Mouse (Mus musculus): ENCODE results near the gene Rnpepl1.

Rnpepl1 gene

GRCm38 (mm10) chr1:92910239-92910885, at the start of gene Rnpepl1:
Gene Rnpepl1, plus strand, starts transcription at chr1:92910783.
- DNase-seq (ENCODE audit: low spot score): no peak

GRCm38 (mm10) chr1:92861503-92861902, 49.1 kb upstream of the Rnpepl1 start:
- no peak for DNase-seq (ENCODE audit: low spot score)

GRCm38 (mm10) chr1:92863268-92863667, 47.3 kb upstream of the Rnpepl1 start:
- no peak for DNase-seq (ENCODE audit: low spot score)

GRCm38 (mm10) chr1:92866170-92866569, 44.4 kb upstream of the Rnpepl1 start:
- DNase-seq (ENCODE audit: low spot score): no peak

GRCm38 (mm10) chr1:92869985-92870384, 40.6 kb upstream of the Rnpepl1 start:
- no peak for DNase-seq (ENCODE audit: low spot score)

GRCm38 (mm10) chr1:92872666-92873065, 37.9 kb upstream of the Rnpepl1 start:
- no peak for DNase-seq (ENCODE audit: low spot score)

GRCm38 (mm10) chr1:92874011-92874410, 36.6 kb upstream of the Rnpepl1 start:
- DNase-seq (ENCODE audit: low spot score): no peak

GRCm38 (mm10) chr1:92875360-92876111, 35.0 kb upstream of the Rnpepl1 start:
- no peak for DNase-seq (ENCODE audit: low spot score)

GRCm38 (mm10) chr1:92877431-92877978, 33.1 kb upstream of the Rnpepl1 start:
- DNase-seq (ENCODE audit: low spot score): no peak

- DNase-seq (ENCODE audit: low spot score): no peak
Observed at GRCm38 (mm10) chr1:92878066-92878741, 32.4 kb upstream of the Rnpepl1 start.

GRCm38 (mm10) chr1:92879266-92879665, 31.3 kb upstream of the Rnpepl1 start:
- DNase-seq (ENCODE audit: low spot score): no peak

GRCm38 (mm10) chr1:92880101-92880500, 30.5 kb upstream of the Rnpepl1 start:
- DNase-seq (ENCODE audit: low spot score): no peak

- no peak for DNase-seq (ENCODE audit: low spot score)
Observed at GRCm38 (mm10) chr1:92881982-92882381, 28.6 kb upstream of the Rnpepl1 start.

- no peak for DNase-seq (ENCODE audit: low spot score)
Observed at GRCm38 (mm10) chr1:92888901-92889655, 21.5 kb upstream of the Rnpepl1 start.

- no peak for DNase-seq (ENCODE audit: low spot score)
Observed at GRCm38 (mm10) chr1:92892791-92893190, 17.8 kb upstream of the Rnpepl1 start.

- DNase-seq (ENCODE audit: low spot score): no peak
Observed at GRCm38 (mm10) chr1:92893896-92894295, 16.7 kb upstream of the Rnpepl1 start.

- DNase-seq (ENCODE audit: low spot score): no peak
Observed at GRCm38 (mm10) chr1:92895089-92895488, 15.5 kb upstream of the Rnpepl1 start.

- no peak for DNase-seq (ENCODE audit: low spot score)
Observed at GRCm38 (mm10) chr1:92902786-92903185, 7.8 kb upstream of the Rnpepl1 start, which contains the start of gene Ankmy1. Gene Ankmy1, minus strand, starts transcription at chr1:92902906.

- DNase-seq (ENCODE audit: low spot score): no peak
Observed at GRCm38 (mm10) chr1:92903627-92904026, 7.0 kb upstream of the Rnpepl1 start.

GRCm38 (mm10) chr1:92905703-92906310, 4.8 kb upstream of the Rnpepl1 start:
- no peak for DNase-seq (ENCODE audit: low spot score)
